Mouse (Mus musculus) hindlimb bud, embryonic 11.5 days (tissue): ENCODE results near the gene Fosb.

Experiments
- DNase-seq: peaks from one replicate; pipeline ENCODE4 v3.0.0-alpha.2; 2012; ENCODE audit warnings: low read depth, low spot score; ENCODE audit errors: extremely low spot score

The Fosb gene

DNA sequence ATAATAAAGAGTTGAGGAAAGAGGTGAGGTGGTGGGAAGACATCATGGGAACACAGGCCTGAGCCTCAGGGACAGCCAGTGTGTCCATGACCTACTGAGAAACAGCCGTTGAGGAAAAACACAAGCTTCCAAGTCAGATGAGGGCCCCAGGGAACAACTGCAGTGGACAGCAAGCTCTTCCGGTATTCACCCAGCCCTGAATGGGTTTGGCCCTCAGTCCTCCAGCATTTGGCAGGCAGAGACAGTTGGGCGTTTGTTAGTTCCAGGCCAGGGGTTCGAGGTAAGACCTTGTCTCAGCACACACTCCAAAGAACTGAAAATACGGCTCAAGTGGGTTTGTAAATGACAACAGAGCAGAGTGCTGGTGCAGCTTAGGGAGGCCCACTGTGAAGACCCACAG is 56.4 kb downstream of the Fosb start:
- DNase-seq = no peak
